Comparison of ENCODE assay signal across 8 mouse cellular contexts in the genomic region with DNA sequence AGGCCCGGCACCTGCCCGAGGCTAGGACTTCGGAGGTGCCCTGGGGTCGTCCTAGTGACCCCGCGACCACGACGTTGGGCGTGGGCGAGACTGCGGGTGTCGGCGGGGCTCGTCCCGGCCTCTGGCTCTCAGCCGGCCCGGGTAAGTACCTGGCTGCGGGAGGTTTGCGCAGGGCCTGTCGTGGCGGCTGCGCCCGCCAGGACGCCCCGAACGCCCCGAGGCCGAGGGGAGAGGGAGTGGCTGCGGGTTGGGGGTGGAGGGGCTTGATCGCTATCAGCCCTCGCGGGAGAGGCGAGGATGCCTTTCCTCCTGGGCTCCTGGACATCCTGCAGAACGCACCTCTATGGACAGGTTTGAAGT. TPM values are rescaled to one million over a fixed set of nuclear protein-coding genes. Genes with fewer than 3 reads are reported as not detected.
DNase-seq lines count a peak whose midpoint lies in the region; ATAC-seq lines count a peak whose summit lies in the region.

No protein-coding gene starts in this region.

- H3K4me3 ChIP-seq in intestine, embryonic 16.5 days (ENCODE audit: low read length): peak overlapping the region; percentile 69
- H3K4me3 ChIP-seq in midbrain, embryonic 10.5 days: peak overlapping the region; percentile 70

- H3K4me1 ChIP-seq in intestine, embryonic 16.5 days (ENCODE audit: control insufficient read depth, insufficient read depth, low read length): no peaks in the 10 kb centered on the region
- H3K4me1 ChIP-seq in midbrain, embryonic 10.5 days: 0 out of 2 replicates have a peak, but pooled peaks cover 4% of the 10 kb centered on the region

- peak overlapping the region; percentile 41; the same call in 1 of the 2 replicates for H3K27ac ChIP-seq in intestine, embryonic 16.5 days (ENCODE audit: low read length)
- peak overlapping the region; percentile 90 for H3K27ac ChIP-seq in midbrain, embryonic 10.5 days (replicated peaks)

- WGBS in intestine, embryonic 16.5 days: 16% methylated on average over 32 of the region's 34 CpGs
- WGBS in midbrain, embryonic 10.5 days: 11% methylated on average over 34 of the region's 34 CpGs

- H3K27me3 ChIP-seq in intestine, embryonic 16.5 days (replicated peaks; ENCODE audit: control insufficient read depth, insufficient read depth, low read length): no peaks in the 10 kb centered on the region
- peaks cover 16% of the 10 kb centered on the region for H3K27me3 ChIP-seq in midbrain, embryonic 10.5 days (ENCODE audit: low read depth, poor library complexity, severe bottlenecking)

- H3K9me3 ChIP-seq in intestine, embryonic 16.5 days (ENCODE audit: control insufficient read depth, low read length): no peaks in the 10 kb centered on the region
- H3K9me3 ChIP-seq in midbrain, embryonic 10.5 days (replicated peaks): no peaks in the 10 kb centered on the region

- intact Hi-C loops in left cerebral cortex, postnatal 4 days (cut with DNase I): no loop called here
- intact Hi-C loops in left cerebral cortex, postnatal 14 days (cut with DNase I): no loop called here

- 0 out of 2 replicates have a peak, but pooled peaks have one; percentile 16 for ATAC-seq in erythroblast, adult 5-6 weeks (replicated peaks; ENCODE audit: low FRiP score, poor library complexity, severe bottlenecking)
- ATAC-seq in intestine, embryonic 16.5 days: peak; percentile 64

- peak overlapping the region; percentile 80 for H3K9ac ChIP-seq in intestine, embryonic 16.5 days (ENCODE audit: low read depth, low read length)

- peak overlapping the region; percentile 48 for H3K4me2 ChIP-seq in intestine, embryonic 16.5 days (ENCODE audit: low read depth, low read length)

- peak; percentile 18 for DNase-seq in left cerebral cortex, postnatal 4 days
- DNase-seq in left cerebral cortex, postnatal 14 days (ENCODE audit: low spot score in 2 of 2): no peak
- peak; percentile 41 for DNase-seq in Muller cell, postnatal 12 days (ENCODE audit: inconsistent ontology term)
- peak; percentile 46 for DNase-seq in midbrain, embryonic 10.5 days (ENCODE audit: low spot score)
- DNase-seq in yolk sac, embryonic 10.5 days (ENCODE audit: low spot score): peak; percentile 48
- DNase-seq in gastrocnemius, postnatal 25 days: no peak

- no peaks in the 10 kb centered on the region for H3K36me3 ChIP-seq in intestine, embryonic 16.5 days (ENCODE audit: control insufficient read depth, insufficient read depth, low read length)
- H3K36me3 ChIP-seq in midbrain, embryonic 10.5 days: no peaks in the 10 kb centered on the region

RNA-seq across cellular contexts. Expression of gene Tab3, which starts 0.3 kb away (rescaled TPM):
- 10 to 100 TPM; 31.0 to 35.4 TPM for total RNA-seq in left cerebral cortex, postnatal 4 days (2021)
- total RNA-seq in left cerebral cortex, postnatal 14 days (2021): 10 to 100 TPM; 14.3 to 14.6 TPM
- 198 and 286 TPM in 2 replicates for total RNA-seq in erythroblast, adult 5-6 weeks (2015; ENCODE audit: low replicate concordance)
- total RNA-seq in erythroblast, adult 5-6 weeks (2017; ENCODE audit: low replicate concordance): 152 and 154 TPM in 2 replicates
- polyA plus RNA-seq in intestine, embryonic 16.5 days (2015; fragmentation: Nextera tagmentation; extraction: Ambion mirVana): 4.1 and 5.4 TPM in 2 replicates
- polyA plus RNA-seq in midbrain, embryonic 10.5 days (2016; fragmentation: Nextera tagmentation; extraction: Ambion mirVana): 3.3 TPM in 2 replicates
- 1 to 10 TPM; 3.5 to 4.9 TPM for total RNA-seq in gastrocnemius, postnatal 25 days (2021)

Comparison
In these comparisons a context has a peak if more than half of its experiments do, and no peak if none do; other contexts are left out.
1. DNase-seq: peak in left cerebral cortex, postnatal 4 days (single experiment), Muller cell, postnatal 12 days (single experiment), midbrain, embryonic 10.5 days (single experiment) and yolk sac, embryonic 10.5 days (single experiment); none in left cerebral cortex, postnatal 14 days (0 of 2) and gastrocnemius, postnatal 25 days (single experiment).
2. RNA of gene Tab3, which starts 0.3 kb away (total RNA-seq): 152 to 286 TPM in erythroblast, adult 5-6 weeks; 31.0 to 35.4 TPM in left cerebral cortex, postnatal 4 days, 14.3 to 14.6 TPM in left cerebral cortex, postnatal 14 days and 3.5 to 4.9 TPM in gastrocnemius, postnatal 25 days; every median in the first group is over 4 times any median in the second.